Mouse (Mus musculus) megakaryocyte, embryonic 14.5 days (primary cell): Measurements from ENCODE around the gene Slc39a2. TPM values are rescaled to one million over a fixed set of nuclear protein-coding genes. Genes with fewer than 3 reads are reported as not detected.
"Not testable (repeated sequence)": the region's sequence is repeated elsewhere in the genome, so short reads cannot be mapped to it uniquely, and the experiment has no call there.

Experiments
- H3K27me3 ChIP-seq: replicated peaks from 2 replicates; pipeline ENCODE3; 2012; ENCODE audit warnings: inconsistent platforms
- H3K36me3 ChIP-seq: replicated peaks from 2 replicates; pipeline ENCODE3; 2012; ENCODE audit warnings: low read length, inconsistent platforms, mixed read lengths
- H3K4me1 ChIP-seq: 2 replicates; pipeline ENCODE4 v1.6.1; 2012; ENCODE audit warnings: inconsistent platforms
- H3K4me3 ChIP-seq: replicated peaks from 2 replicates; pipeline ENCODE3; 2012; ENCODE audit warnings: moderate library complexity, mild to moderate bottlenecking, inconsistent platforms
- H3K9me3 ChIP-seq: 2 replicates; pipeline ENCODE4 v1.6.1; 2012; ENCODE audit warnings: inconsistent platforms
- FLI1 ChIP-seq: IDR thresholded peaks from 2 replicates; pipeline ENCODE4 v1.6.1; 2012; ENCODE audit warnings: low read length, inconsistent platforms, mixed read lengths
- GATA1 ChIP-seq: IDR thresholded peaks from 3 replicates; pipeline ENCODE4 v1.6.1; 2012; ENCODE audit warnings: mixed read lengths, low read length, inconsistent platforms, borderline replicate concordance
- polyA plus RNA-seq: library from polyadenylated mRNA; stranded (reverse); fragments of >175 nt; gene quantifications from 2 replicates; pipeline ENCODE4 v1.2.3, GENCODE M21; 2012; ENCODE audit warnings: low replicate concordance; ENCODE audit not compliant: insufficient read depth

Slc39a2 gene
- polyA plus RNA-seq, 1 experiment, result not detected

DNA sequence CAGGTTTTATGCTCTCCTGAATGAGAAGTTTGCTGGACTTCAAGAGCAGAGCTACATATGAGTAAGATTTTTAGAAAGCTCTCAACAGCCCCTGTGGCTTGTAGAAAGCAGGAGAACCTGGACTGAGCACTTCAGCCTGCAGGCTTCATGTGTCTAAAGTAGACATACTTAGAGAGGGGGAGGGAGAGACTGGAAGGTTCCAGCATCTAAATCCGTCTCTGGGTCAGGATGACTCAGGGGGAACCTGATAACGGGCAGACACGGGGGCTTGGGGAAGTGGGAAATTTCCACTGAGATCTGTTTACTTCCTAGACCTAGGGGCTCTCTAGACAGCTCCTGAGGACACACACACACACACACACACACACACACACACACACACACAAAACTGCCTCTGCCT, 22.3 kb downstream of the Slc39a2 start:
- H3K36me3 ChIP-seq, result no peaks in the 10 kb centered on the region
- no peak overlapping the region for H3K4me3 ChIP-seq
- no peak for TF ChIP-seq FLI1
- no peak for TF ChIP-seq GATA1
- H3K9me3 ChIP-seq, result no peaks in the 10 kb centered on the region
- peaks cover 66% of the 10 kb centered on the region for H3K27me3 ChIP-seq
- H3K4me1 ChIP-seq, result peaks cover 29% of the 10 kb centered on the region

DNA sequence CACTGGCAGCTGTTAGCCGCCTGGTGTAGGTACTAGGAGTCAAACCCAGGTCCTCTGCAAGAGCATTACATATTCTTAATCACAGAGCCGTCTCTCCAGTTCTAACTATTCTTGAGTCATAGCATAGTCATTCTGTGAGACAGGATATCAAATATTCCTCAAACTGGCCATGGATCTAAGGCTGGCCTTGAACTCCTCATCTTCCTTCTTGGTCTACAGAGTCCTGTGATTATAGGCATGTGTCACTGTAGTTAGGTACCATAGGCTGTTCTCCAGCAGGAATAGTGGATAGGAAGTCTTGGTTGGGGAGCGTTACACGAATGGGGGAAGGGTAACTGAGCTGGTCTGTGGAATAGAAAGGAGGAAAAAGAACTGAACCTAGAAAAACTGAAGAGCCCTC, 23.9 kb downstream of the Slc39a2 start:
- Histone ChIP-seq H3K9me3 (no peaks in the 10 kb centered on the region), H3K4me3 (no peak overlapping the region), H3K36me3 (no peaks in the 10 kb centered on the region), H3K4me1 (peaks cover 29% of the 10 kb centered on the region), H3K27me3 (peaks cover 60% of the 10 kb centered on the region)
- TF ChIP-seq GATA1 (no peak), FLI1 (no peak)

DNA sequence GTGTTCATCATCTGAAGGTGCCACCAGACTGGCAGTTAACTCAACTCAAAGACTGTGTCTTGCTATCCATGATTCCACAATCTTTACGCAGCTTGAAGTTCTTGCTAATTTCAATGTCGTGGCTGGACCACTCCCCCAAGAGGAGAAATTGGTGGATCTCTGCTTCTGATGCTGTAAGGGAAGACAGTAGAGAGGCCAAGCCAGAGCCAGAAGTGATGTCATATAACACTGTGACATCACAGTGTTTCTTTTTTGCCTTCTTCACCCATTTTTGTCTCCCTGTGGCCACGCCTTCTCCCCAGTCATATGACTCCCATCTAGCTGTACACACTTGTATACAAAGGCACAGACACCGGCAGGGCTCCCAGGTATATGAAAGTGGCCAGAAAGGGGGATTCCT, 25.4 kb downstream of the Slc39a2 start, which contains the start of gene Tppp2:
TSS of gene Tppp2 (plus strand) at position 301 of the 400 bp plus-strand sequence.
- no peak for TF ChIP-seq FLI1
- TF ChIP-seq GATA1, result no peak
- Histone ChIP-seq H3K4me3 (no peak within 1 kb of the TSS), H3K27me3 (peaks cover 59% of the 10 kb centered on the region), H3K9me3 (no peaks in the 10 kb centered on the region), H3K36me3 (no peaks in the 10 kb centered on the region), H3K4me1 (peaks cover 20% of the 10 kb centered on the region)

DNA sequence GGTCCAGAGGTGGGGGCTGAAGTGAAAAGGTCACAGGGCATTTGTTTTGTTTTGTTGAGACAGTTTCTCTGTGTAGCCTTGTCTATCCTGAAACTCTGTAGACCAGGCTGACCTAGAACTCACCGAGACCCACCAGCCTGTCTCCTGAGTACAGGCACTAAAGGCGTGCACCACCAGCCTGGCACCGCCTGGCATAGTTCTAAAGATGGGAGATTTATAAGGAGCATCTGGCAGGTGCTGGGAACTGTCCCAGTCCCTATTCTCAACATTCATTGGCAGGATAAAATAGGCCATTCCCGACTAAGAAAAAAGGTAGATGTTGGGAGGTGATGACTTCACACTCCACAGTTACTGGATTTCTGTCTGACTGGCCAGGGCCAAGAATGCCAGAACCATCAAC, 26.3 kb downstream of the Slc39a2 start:
- Histone ChIP-seq H3K9me3 (no peaks in the 10 kb centered on the region), H3K36me3 (no peaks in the 10 kb centered on the region), H3K4me3 (no peak overlapping the region), H3K27me3 (peaks cover 53% of the 10 kb centered on the region), H3K4me1 (peaks cover 12% of the 10 kb centered on the region)
- TF ChIP-seq FLI1 (no peak), GATA1 (no peak)

DNA sequence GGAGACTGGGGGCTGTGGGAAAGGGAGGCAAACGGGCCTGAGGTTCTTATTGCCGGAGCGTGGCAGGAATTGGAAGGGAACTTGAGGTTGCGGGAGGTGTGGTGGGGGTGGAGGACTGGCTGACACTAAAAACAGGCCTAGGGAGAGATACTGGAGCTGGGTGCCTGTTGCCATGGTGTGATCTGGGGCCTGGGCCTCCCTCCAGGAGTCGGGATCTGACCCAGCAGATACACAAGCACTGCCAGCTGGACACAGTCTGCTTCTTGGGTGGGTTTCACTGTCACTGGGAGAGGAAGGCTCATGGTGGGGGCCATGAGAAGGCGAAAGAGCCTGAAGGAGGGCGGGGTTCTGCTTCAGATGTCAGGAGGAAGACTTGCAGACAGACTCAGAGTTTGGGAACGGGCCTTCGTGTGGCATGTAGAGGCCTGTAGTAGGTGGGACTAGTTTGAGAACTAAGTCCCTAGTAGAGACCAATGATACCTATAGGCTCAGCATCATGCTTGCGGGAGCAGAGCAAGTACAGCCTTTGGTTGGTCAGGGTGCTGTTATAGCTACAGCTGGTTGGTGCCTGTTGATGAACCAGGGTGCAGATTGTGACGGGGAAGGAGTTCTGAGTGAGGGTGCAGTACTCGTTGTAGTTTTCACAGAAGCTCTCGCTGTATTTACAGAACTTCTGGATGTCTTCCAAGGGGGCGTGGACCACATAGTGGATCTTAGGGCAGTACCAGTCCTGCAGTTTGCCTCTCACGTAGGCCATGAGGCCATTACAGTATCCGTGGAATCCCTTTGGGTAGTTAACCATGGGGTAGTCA, 29.3 kb downstream of the Slc39a2 start:
- no peak for TF ChIP-seq FLI1
- TF ChIP-seq GATA1, result no peak
- Histone ChIP-seq H3K4me3 (no peak overlapping the region), H3K36me3 (no peaks in the 10 kb centered on the region), H3K27me3 (peaks cover 46% of the 10 kb centered on the region), H3K4me1 (no peaks in the 10 kb centered on the region), H3K9me3 (no peaks in the 10 kb centered on the region)

DNA sequence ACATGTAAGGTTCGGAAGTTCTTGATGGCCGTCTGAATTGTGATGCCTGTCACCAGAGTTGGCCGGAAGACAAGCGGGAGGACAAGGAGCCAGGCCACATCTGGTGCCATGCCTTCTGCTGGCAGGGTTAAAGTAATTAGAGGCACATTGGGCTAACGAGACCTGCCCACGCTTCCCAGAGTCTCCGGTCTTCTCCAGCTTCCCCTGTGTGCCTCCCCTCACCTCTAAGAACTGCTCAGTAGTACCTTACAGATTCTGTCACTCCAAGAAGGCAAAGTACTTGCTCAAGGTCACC, 29.8 kb downstream of the Slc39a2 start, which contains the start of gene Rnase13:
TSS of gene Rnase13 (minus strand) at position 203 of the 295 bp plus-strand sequence.
- peaks cover 46% of the 10 kb centered on the region for H3K27me3 ChIP-seq
- H3K9me3 ChIP-seq, result no peaks in the 10 kb centered on the region
- H3K4me1 ChIP-seq, result no peaks in the 10 kb centered on the region
- H3K36me3 ChIP-seq, result no peaks in the 10 kb centered on the region
- H3K4me3 ChIP-seq, result no peak within 1 kb of the TSS
- TF ChIP-seq GATA1 (no peak), FLI1 (no peak)

DNA sequence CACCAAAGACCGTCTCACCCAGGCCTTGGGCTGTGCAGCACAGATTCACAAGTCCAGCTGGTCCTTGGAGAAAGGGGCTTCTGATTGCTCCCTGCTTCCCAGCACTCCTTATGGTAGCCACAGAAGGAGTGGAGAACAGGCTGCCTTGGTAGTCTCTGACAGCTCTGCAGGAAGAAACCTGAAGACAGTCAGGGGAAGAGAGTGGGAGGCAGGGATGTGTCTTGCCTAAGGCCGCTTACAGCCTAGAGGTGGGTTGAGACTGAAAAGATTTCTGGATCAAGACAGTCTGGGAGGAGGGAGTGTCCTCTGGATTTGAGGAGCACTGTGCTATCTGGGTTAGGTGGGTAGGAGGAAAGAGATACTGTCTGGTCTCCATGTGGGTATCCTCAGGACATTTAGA, 30.2 kb downstream of the Slc39a2 start:
- no peaks in the 10 kb centered on the region for H3K4me1 ChIP-seq
- no peaks in the 10 kb centered on the region for H3K36me3 ChIP-seq
- no peaks in the 10 kb centered on the region for H3K9me3 ChIP-seq
- no peak for TF ChIP-seq GATA1
- TF ChIP-seq FLI1, result no peak
- peaks cover 46% of the 10 kb centered on the region for H3K27me3 ChIP-seq
- H3K4me3 ChIP-seq, result no peak overlapping the region

DNA sequence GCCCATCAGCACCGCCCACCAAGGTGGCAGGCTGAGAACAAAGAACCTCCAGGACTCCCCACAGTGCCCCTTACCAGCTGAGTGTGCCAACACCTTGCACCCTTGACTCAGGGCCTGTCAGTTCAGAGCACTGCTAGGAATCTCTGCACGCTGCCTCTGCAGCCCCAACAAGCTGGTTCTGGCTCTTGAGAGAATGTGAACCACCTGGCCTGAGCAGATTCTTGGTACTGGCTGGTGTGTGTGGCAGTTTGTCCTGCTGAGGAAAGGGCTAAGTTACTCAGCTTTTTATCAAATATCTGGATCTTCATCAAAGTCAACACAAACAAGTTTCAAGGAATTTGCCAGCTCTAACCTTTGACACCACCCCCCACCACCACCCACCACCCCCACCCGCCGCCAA, 30.8 kb downstream of the Slc39a2 start:
- no peaks in the 10 kb centered on the region for H3K4me1 ChIP-seq
- H3K4me3 ChIP-seq, result no peak overlapping the region
- TF ChIP-seq GATA1, result no peak
- TF ChIP-seq FLI1, result no peak
- H3K9me3 ChIP-seq, result no peaks in the 10 kb centered on the region
- H3K27me3 ChIP-seq, result peaks cover 44% of the 10 kb centered on the region
- H3K36me3 ChIP-seq, result no peaks in the 10 kb centered on the region

DNA sequence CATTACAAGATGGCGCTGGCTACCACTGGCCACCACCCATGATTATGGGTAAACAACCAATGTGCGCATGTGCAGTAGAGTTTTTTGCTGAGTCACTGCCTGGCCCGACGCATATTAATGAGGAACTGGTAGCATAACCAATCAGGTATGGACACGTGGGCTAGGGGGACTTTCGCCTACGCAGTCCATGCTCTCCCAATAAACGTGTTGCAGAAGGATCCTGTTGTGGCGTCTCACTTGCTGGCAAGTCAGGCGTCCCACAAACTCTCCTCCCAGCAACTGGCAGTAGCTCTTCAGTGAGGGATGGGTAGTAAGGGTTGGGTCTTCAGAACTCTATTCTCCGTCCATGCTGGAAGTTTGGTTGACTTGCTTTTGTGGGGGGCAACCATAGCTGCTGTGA, 34.2 kb downstream of the Slc39a2 start:
- H3K9me3 ChIP-seq, H3K36me3 ChIP-seq, H3K4me3 ChIP-seq: not testable (repeated sequence)
- Histone ChIP-seq H3K4me1 (peaks cover 14% of the 10 kb centered on the region), H3K27me3 (peaks cover 35% of the 10 kb centered on the region)

DNA sequence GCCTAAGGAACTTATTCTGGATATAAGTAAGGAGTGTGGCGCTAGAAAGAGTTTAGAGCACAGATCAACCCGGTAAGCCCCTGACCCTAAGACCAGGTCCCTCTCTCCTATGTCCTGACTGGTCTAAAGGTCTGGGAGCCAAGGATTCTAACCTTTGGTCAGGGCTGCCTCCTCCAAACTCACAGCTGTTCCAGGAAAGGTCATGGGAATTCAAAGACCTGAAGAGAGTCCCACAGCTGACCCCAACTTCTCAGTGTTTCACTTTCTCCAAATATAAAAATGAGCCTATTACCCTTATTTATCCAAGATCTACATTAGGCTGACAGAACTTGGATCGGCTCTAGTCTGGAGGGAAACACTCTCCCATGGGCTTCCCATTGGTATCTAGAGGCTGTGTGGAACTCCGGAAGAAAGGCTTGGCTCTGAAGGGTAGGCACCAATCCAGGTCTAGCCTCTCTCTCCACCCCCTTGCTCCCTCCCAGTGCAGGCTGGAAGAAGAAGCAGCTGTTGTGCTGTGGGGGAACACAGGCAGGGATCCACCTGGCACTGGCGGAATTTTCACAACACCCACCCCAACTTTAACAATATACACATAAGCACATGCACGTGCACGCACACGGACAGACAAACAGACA, 36.7 kb downstream of the Slc39a2 start:
- Histone ChIP-seq H3K9me3 (peaks cover 5% of the 10 kb centered on the region; the same call in 1 of the 2 replicates), H3K36me3 (no peaks in the 10 kb centered on the region), H3K4me3 (peak overlapping the region; percentile 62), H3K27me3 (peaks cover 20% of the 10 kb centered on the region), H3K4me1 (peaks cover 14% of the 10 kb centered on the region)
- TF ChIP-seq GATA1 (no peak), FLI1 (no peak)

DNA sequence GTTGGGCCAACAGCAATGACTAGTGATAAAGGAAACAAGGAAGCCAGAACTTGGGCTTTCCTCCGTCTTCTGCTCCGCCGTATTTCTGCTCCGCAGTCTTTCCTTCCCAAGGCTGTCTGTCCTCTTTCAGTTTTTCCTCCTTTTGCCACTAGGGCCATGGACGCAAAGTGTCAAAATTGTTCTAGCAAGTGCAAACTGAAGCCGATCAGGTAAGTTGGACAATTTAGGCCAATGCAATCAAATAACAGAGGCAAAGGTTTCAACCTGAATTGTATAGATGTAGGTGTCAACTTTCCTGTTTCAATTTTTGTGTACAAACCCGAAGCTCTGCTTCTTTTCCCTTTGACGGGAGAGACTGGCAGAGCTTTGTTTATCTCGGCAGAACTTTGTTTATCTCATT, 37.3 kb downstream of the Slc39a2 start:
- peaks cover 14% of the 10 kb centered on the region for H3K4me1 ChIP-seq
- peaks cover 18% of the 10 kb centered on the region for H3K27me3 ChIP-seq
- TF ChIP-seq FLI1 (no peak), GATA1 (no peak)
- peaks cover 9% of the 10 kb centered on the region; the same call in 1 of the 2 replicates for H3K9me3 ChIP-seq
- H3K36me3 ChIP-seq, result no peaks in the 10 kb centered on the region
- H3K4me3 ChIP-seq, result peak overlapping the region; percentile 85
